Comparison of ENCODE assay signal across 9 mouse cellular contexts in the genomic region with DNA sequence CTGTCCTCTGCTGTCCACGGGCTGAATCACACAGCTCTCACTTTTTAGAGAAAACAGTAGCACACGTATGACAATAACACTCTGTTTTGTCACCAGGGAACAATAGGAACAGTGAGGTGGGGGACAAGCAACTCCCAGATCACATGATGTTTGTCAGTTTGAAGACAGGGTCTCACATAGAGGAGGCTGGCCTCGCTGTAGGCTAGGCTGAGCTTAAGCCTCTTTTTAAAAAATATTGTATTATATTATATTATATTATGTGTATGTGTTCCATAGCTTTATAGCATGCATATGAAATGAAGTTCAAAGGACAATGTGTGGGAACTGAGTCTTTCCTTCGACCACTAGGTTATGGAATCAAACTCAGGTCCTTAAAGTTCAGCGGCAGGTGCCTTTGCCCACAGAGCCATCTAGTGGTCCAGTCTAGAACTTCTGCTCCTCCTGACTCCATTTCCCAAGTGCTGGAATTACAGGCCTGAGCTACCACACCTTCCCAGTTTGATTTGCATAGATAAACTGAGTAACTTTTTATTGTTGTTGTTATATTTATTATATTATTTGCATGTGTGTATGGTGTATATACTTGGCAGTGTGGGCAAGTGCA. TPM values are rescaled to one million over a fixed set of nuclear protein-coding genes. Genes with fewer than 3 reads are reported as not detected.
DNase-seq lines count a peak whose midpoint lies in the region; ATAC-seq and TF ChIP-seq lines count a peak whose summit lies in the region.
"Had no signal": no experiment of that assay in that cellular context is flagged by ENCODE, and none has a peak within 500 bp of the region (broad histone marks: within the 10 kb centered on the region; RNA-seq: fewer than 3 reads in every experiment).

No protein-coding gene starts in this region.

- ATAC-seq in heart, postnatal 0 days (ENCODE audit: insufficient read depth, low read depth) = peak; percentile 62

- 50% methylated on average over 5 of the region's 5 CpGs for WGBS in heart, postnatal 0 days

- H3K9me3 ChIP-seq in heart, postnatal 0 days (replicated peaks; ENCODE audit: control insufficient read depth, low read length) = no peaks in the 10 kb centered on the region

- H3K4me1 ChIP-seq in heart, postnatal 0 days (ENCODE audit: control insufficient read depth, insufficient read depth) = no peaks in the 10 kb centered on the region

- H3K27me3 ChIP-seq in heart, postnatal 0 days (ENCODE audit: control insufficient read depth, insufficient read depth, low read length) = no peaks in the 10 kb centered on the region

- peak; percentile 91 for TF ChIP-seq CTCF in heart, postnatal 0 days (IDR thresholded peaks at IDR 0.05; ENCODE audit: low read depth)

- TF ChIP-seq EP300 in heart, postnatal 0 days (IDR thresholded peaks at IDR 0.05; ENCODE audit: low read depth) = no peak

- H3K27ac ChIP-seq in heart, postnatal 0 days (ENCODE audit: low read depth) = no peak overlapping the region

- peak; percentile 59 for DNase-seq in layer of hippocampus, adult 11-12 months (ENCODE audit: low spot score)
- DNase-seq in layer of hippocampus, adult 9-11 months = no peak
- peak; percentile 77 for DNase-seq in MN1 (ENCODE audit: low spot score)
- DNase-seq in cerebellum, postnatal 14 days = peak; percentile 85 to 87
- DNase-seq in heart, postnatal 0 days (ENCODE audit: low spot score) = peak; percentile 51
- DNase-seq in layer of hippocampus, postnatal 10 days (ENCODE audit: low spot score in 2 of 2) = peak; percentile 52 to 68
- DNase-seq in lung, postnatal 4 days = peak; percentile 42 to 78
- DNase-seq in telencephalon, adult 2 months (ENCODE audit: low read depth, low spot score) = peak; percentile 11

- peaks cover 4% of the 10 kb centered on the region; the same call in 1 of the 2 replicates for H3K36me3 ChIP-seq in heart, postnatal 0 days (replicated peaks; ENCODE audit: control insufficient read depth, insufficient read depth, low read length)

- H3K9ac ChIP-seq in heart, postnatal 0 days (replicated peaks; ENCODE audit: low read depth, low read length) = no peak overlapping the region

- H3K4me2 ChIP-seq in heart, postnatal 0 days (ENCODE audit: low read depth, low read length) = no peak overlapping the region

- H3K4me3 ChIP-seq in heart, postnatal 0 days (ENCODE audit: low read depth, low read length) = no peak overlapping the region
- H3K4me3 ChIP-seq: erythroblast, embryonic 14.5 days had no signal

RNA-seq across cellular contexts. Expression of a gene that starts 8.6 kb away (rescaled TPM):
- 32.5 and 52.3 TPM in 2 replicates for total RNA-seq in heart, postnatal 0 days (2014; rRNA removed; ENCODE audit: low replicate concordance)
- polyA plus RNA-seq in heart, postnatal 0 days (2015; fragmentation: Nextera tagmentation; extraction: Ambion mirVana) = 24.8 and 25.9 TPM in 2 replicates
- 10 to 100 TPM; 11.6 to 15.2 TPM for total RNA-seq in layer of hippocampus, postnatal 10 days (2021)

RNA-seq across cellular contexts. Expression of a gene that starts 27.0 kb away (rescaled TPM):
- 17.2 and 48.4 TPM in 2 replicates for total RNA-seq in heart, postnatal 0 days (2014; rRNA removed; ENCODE audit: low replicate concordance)
- polyA plus RNA-seq in heart, postnatal 0 days (2015; fragmentation: Nextera tagmentation; extraction: Ambion mirVana) = 12.2 and 12.5 TPM in 2 replicates
- 1 to 10 TPM; 2.6 to 4.2 TPM for total RNA-seq in layer of hippocampus, postnatal 10 days (2021)
